Mouse (Mus musculus): ENCODE results near the gene Myf5. TPM values are rescaled to one million over a fixed set of nuclear protein-coding genes. Genes with fewer than 3 reads are reported as not detected.

Myf5 gene
- total and polyA plus RNA-seq, 3 experiments = not detected

Small RNA genes within 50 kb of the gene (microRNA-seq; reads per million reads assigned to microRNA genes)
- gene Gm44403 = 0 reads per million in 2 experiments

Other genes with a start within 250 kb of the Myf5 start
- gene Lin7a, start 214.4 kb downstream of the Myf5 start, total RNA-seq (2021) = 1 to 10 TPM; 1.7 to 1.8 TPM
- gene Lin7a, start 214.4 kb downstream of the Myf5 start, polyA plus RNA-seq (2012; rRNA removed) = 0.03 TPM in 1 of 2 replicates, not detected in the other
- not detected for gene Myf6, start 8.6 kb upstream of the Myf5 start, total RNA-seq (2021)
- gene Myf6, start 8.6 kb upstream of the Myf5 start, polyA plus RNA-seq (2012; rRNA removed) = not detected in 2 replicates
- under 1 TPM; 0.17 to 0.32 TPM for gene Ptprq, start 233.9 kb upstream of the Myf5 start, total RNA-seq (2021)
- gene Ptprq, start 233.9 kb upstream of the Myf5 start, polyA plus RNA-seq (2012; rRNA removed) = 0.02 TPM in 1 of 2 replicates, not detected in the other

All from adrenal gland, adult 2 months (tissue).